Mouse (Mus musculus) CH12.LX (cell line): ENCODE data around the gene Ick. TPM values are rescaled to one million over a fixed set of nuclear protein-coding genes. Genes with fewer than 3 reads are reported as not detected.

Source experiments
- DNase-seq: peaks from one replicate; pipeline ENCODE4 v3.0.0-alpha.2; 2013; ENCODE audit errors: extremely low read depth
- H3K27ac ChIP-seq: 2 replicates; pipeline ENCODE4 v1.5.1; 2012; ENCODE audit warnings: low read depth, mild to moderate bottlenecking, control low read depth, moderate library complexity; ENCODE audit not compliant: insufficient read depth
- H3K27me3 ChIP-seq: replicated peaks from 2 replicates; pipeline ENCODE3; 2012; ENCODE audit warnings: inconsistent platforms
- H3K36me3 ChIP-seq, 2 experiments: replicated peaks in 1 of 2; 2 replicates each; pipeline versions ENCODE3 to v1.6.1; 2012; ENCODE audit warnings: inconsistent platforms in 1 of 2, low read length in 1 of 2, mild to moderate bottlenecking in 1 of 2, mixed read lengths in 1 of 2, moderate library complexity in 1 of 2; ENCODE audit not compliant: control insufficient read depth in 1 of 2, insufficient read depth in 1 of 2
- H3K4me1 ChIP-seq, 2 experiments: 2 replicates each; pipeline ENCODE4 v1.6.1; 2012; ENCODE audit warnings: inconsistent platforms in 1 of 2, moderate library complexity in 1 of 2; ENCODE audit not compliant: insufficient read depth in 2 of 2, control insufficient read depth in 1 of 2
- H3K4me2 ChIP-seq: 2 replicates; pipeline ENCODE4 v1.6.1; 2012; ENCODE audit warnings: low read depth, mild to moderate bottlenecking, control low read depth; ENCODE audit not compliant: poor library complexity, insufficient read depth, severe bottlenecking
- H3K4me3 ChIP-seq, 3 experiments: fragments of 150-350 bp in 1 of 3; sonication (generic) in 1 of 3; replicated peaks in 1 of 3; 2 replicates each; pipeline versions ENCODE3 to v1.5.1; 2011 to 2012; ENCODE audit warnings: low read depth in 2 of 3, low read length in 2 of 3, mild to moderate bottlenecking in 2 of 3, moderate library complexity in 2 of 3, control low read depth in 1 of 3, improper control_type of control experiment in 1 of 3, inconsistent platforms in 1 of 3, mixed read lengths in 1 of 3; ENCODE audit not compliant: poor library complexity in 1 of 3
- H3K79me2 ChIP-seq: replicated peaks from 2 replicates; pipeline ENCODE4 v1.6.1; 2012; ENCODE audit warnings: mild to moderate bottlenecking, moderate library complexity; ENCODE audit not compliant: control insufficient read depth, poor library complexity, insufficient read depth, severe bottlenecking; ENCODE audit errors: extremely low read depth
- H3K9ac ChIP-seq: 2 replicates; pipeline ENCODE4 v1.6.1; 2012; ENCODE audit warnings: low read depth, mild to moderate bottlenecking, control low read depth, moderate library complexity; ENCODE audit not compliant: insufficient read depth
- H3K9me3 ChIP-seq: replicated peaks from 2 replicates; pipeline ENCODE3; 2012; ENCODE audit warnings: low read length, inconsistent platforms, mixed read lengths
- BHLHE40 ChIP-seq: IDR thresholded peaks from 2 replicates; pipeline ENCODE4 v1.6.1; 2011; ENCODE audit warnings: mild to moderate bottlenecking, low read depth, low read length, improper control_type of control experiment
- CHD1 ChIP-seq: IDR thresholded peaks from 2 replicates; pipeline ENCODE4 v1.6.1; 2012; ENCODE audit warnings: low read depth, low read length, improper control_type of control experiment, inconsistent platforms
- CHD2 ChIP-seq: IDR thresholded peaks from 2 replicates; pipeline ENCODE4 v1.6.1; 2011; ENCODE audit warnings: low read length, improper control_type of control experiment
- CTCF ChIP-seq, 2 experiments: IDR thresholded peaks in 1 of 2; conservative IDR thresholded peaks in 1 of 2; 2 replicates each; pipeline ENCODE4 v1.5.1; 2011 to 2012; ENCODE audit warnings: low read depth in 2 of 2, low read length in 2 of 2, improper control_type of control experiment in 1 of 2, inconsistent platforms in 1 of 2, mild to moderate bottlenecking in 1 of 2, moderate library complexity in 1 of 2
- E2F4 ChIP-seq: IDR thresholded peaks from 2 replicates; pipeline ENCODE4 v1.6.1; 2011; ENCODE audit warnings: low read depth, low read length, improper control_type of control experiment; ENCODE audit not compliant: insufficient replicate concordance
- ELF1 ChIP-seq: IDR thresholded peaks from 2 replicates; pipeline ENCODE4 v1.6.1; 2014; ENCODE audit warnings: low read depth, mild to moderate bottlenecking, inconsistent platforms, low read length, improper control_type of control experiment
- EP300 ChIP-seq: IDR thresholded peaks from 2 replicates; pipeline ENCODE4 v1.6.1; 2011; ENCODE audit warnings: low read length, improper control_type of control experiment
- HCFC1 ChIP-seq: IDR thresholded peaks from 2 replicates; pipeline ENCODE4 v1.6.1; 2012; ENCODE audit warnings: low read depth, mild to moderate bottlenecking, inconsistent platforms, low read length, improper control_type of control experiment
- IRF4 ChIP-seq: IDR thresholded peaks from 2 replicates; pipeline ENCODE4 v1.6.1; 2014; ENCODE audit warnings: low read depth, mild to moderate bottlenecking, inconsistent platforms, low read length, improper control_type of control experiment
- JUN ChIP-seq: IDR thresholded peaks from 2 replicates; pipeline ENCODE4 v1.6.1; 2011; ENCODE audit warnings: low read depth, mild to moderate bottlenecking, low read length, improper control_type of control experiment, moderate library complexity; ENCODE audit not compliant: insufficient read depth
- JUND ChIP-seq: conservative IDR thresholded peaks from 2 replicates; pipeline ENCODE4 v1.6.1; 2011; ENCODE audit warnings: low read depth, low read length, improper control_type of control experiment
- MAFK ChIP-seq: IDR thresholded peaks from 2 replicates; pipeline ENCODE4 v1.6.1; 2011; ENCODE audit warnings: low read length, improper control_type of control experiment; ENCODE audit not compliant: insufficient replicate concordance
- MEF2A ChIP-seq: IDR thresholded peaks from 2 replicates; pipeline ENCODE4 v1.6.1; 2014; ENCODE audit warnings: low read depth, mild to moderate bottlenecking, inconsistent platforms, low read length, improper control_type of control experiment, borderline replicate concordance
- MXI1 ChIP-seq: IDR thresholded peaks from 2 replicates; pipeline ENCODE4 v1.6.1; 2011; ENCODE audit warnings: mild to moderate bottlenecking, low read depth, low read length, improper control_type of control experiment
- MYC ChIP-seq: IDR thresholded peaks from 2 replicates; pipeline ENCODE4 v1.6.1; 2011; ENCODE audit warnings: low read depth, mild to moderate bottlenecking, improper control_type of control experiment, low read length
- NELFE ChIP-seq: IDR thresholded peaks from 2 replicates; pipeline ENCODE4 v1.6.1; 2011; ENCODE audit warnings: low read depth, low read length, improper control_type of control experiment
- NRF1 ChIP-seq: IDR thresholded peaks from 2 replicates; pipeline ENCODE4 v1.6.1; 2014; ENCODE audit warnings: low read depth, mild to moderate bottlenecking, inconsistent platforms, low read length, improper control_type of control experiment, moderate library complexity
- POLR2A ChIP-seq: IDR thresholded peaks from 2 replicates; pipeline ENCODE4 v1.6.1; 2011; ENCODE audit warnings: low read depth, mild to moderate bottlenecking, improper control_type of control experiment, low read length
- POLR2AphosphoS2 ChIP-seq: IDR thresholded peaks from 2 replicates; pipeline ENCODE4 v1.6.1; 2011; ENCODE audit warnings: low read depth, low read length, improper control_type of control experiment
- RAD21 ChIP-seq: IDR thresholded peaks from 2 replicates; pipeline ENCODE4 v1.6.1; 2011; ENCODE audit warnings: low read depth, mild to moderate bottlenecking, low read length, improper control_type of control experiment, moderate library complexity
- RCOR1 ChIP-seq: conservative IDR thresholded peaks from 2 replicates; pipeline ENCODE4 v1.6.1; 2012; ENCODE audit warnings: low read depth, mild to moderate bottlenecking, inconsistent platforms, low read length, improper control_type of control experiment
- SIN3A ChIP-seq: IDR thresholded peaks from 2 replicates; pipeline ENCODE4 v1.6.1; 2012; ENCODE audit warnings: low read length, improper control_type of control experiment, inconsistent platforms
- SMC3 ChIP-seq: IDR thresholded peaks from 2 replicates; pipeline ENCODE4 v1.6.1; 2011; ENCODE audit warnings: low read depth, low read length, improper control_type of control experiment
- TBP ChIP-seq: conservative IDR thresholded peaks from 2 replicates; pipeline ENCODE4 v1.6.1; 2011; ENCODE audit warnings: low read depth, low read length, improper control_type of control experiment
- TCF12 ChIP-seq: IDR thresholded peaks from 2 replicates; pipeline ENCODE4 v1.6.1; 2014; ENCODE audit warnings: low read depth, mild to moderate bottlenecking, inconsistent platforms, low read length, improper control_type of control experiment
- UBTF ChIP-seq: IDR thresholded peaks from 2 replicates; pipeline ENCODE4 v1.6.1; 2012; ENCODE audit warnings: low read depth, mild to moderate bottlenecking, inconsistent platforms, low read length, improper control_type of control experiment, moderate library complexity
- USF2 ChIP-seq: conservative IDR thresholded peaks from 2 replicates; pipeline ENCODE4 v1.6.1; 2011; ENCODE audit warnings: low read depth, low read length, improper control_type of control experiment
- ZC3H11A ChIP-seq: IDR thresholded peaks from 2 replicates; pipeline ENCODE4 v1.6.1; 2012; ENCODE audit warnings: low read depth, mild to moderate bottlenecking, inconsistent platforms, low read length, improper control_type of control experiment
- ZKSCAN1 ChIP-seq: IDR thresholded peaks from 2 replicates; pipeline ENCODE4 v1.6.1; 2012; ENCODE audit warnings: low read depth, inconsistent platforms, low read length, improper control_type of control experiment, borderline replicate concordance
- ZNF384 ChIP-seq: IDR thresholded peaks from 2 replicates; pipeline ENCODE4 v1.6.1; 2012; ENCODE audit warnings: low read depth, low read length, improper control_type of control experiment, inconsistent platforms
- dilution Hi-C: fragments of 300-500 bp; cut with MboI; formaldehyde crosslinking; loops from 2 replicates; pipeline ENCODE4 v1.14.3; 2020; ENCODE audit warnings: low sequenced_read_pairs; ENCODE audit not compliant: extremely low pct_unique_long_range_greater_than_20kb, extremely low pct_ligation_motif_present
- in situ Hi-C: fragments of 300-500 bp; cut with MboI; formaldehyde crosslinking; loops from 3 replicates; pipeline ENCODE4 v1.14.3; 2019; ENCODE audit warnings: low sequenced_read_pairs, low pct_ligation_motif_present, low pct_unique_long_range_greater_than_20kb, mixed read lengths
- polyA plus RNA-seq: library from polyadenylated mRNA; unstranded; fragments of >175 nt; gene quantifications from 2 replicates; pipeline ENCODE4 v1.2.1, GENCODE M21; 2012; ENCODE audit warnings: low read depth; ENCODE audit not compliant: insufficient read length
- total RNA-seq, 2 experiments: library from RNA; depleted of rRNA; stranded (reverse); fragments of 300-350 nt in 1 of 2; fragments of >200 nt in 1 of 2; gene quantifications; 2 replicates each; pipeline ENCODE4 v1.2.3; 2012 to 2014

The Ick gene
- total and polyA plus RNA-seq, 3 experiments = 4.5 to 7.1 (median 4.8) TPM

GRCm38 (mm10) chr9:78175277-78176200 lies 66.5 kb downstream of the Ick start (continued):
- no peak for TF ChIP-seq CHD1
- peak; percentile 64 for TF ChIP-seq JUND
- no peak for TF ChIP-seq SMC3
- TF ChIP-seq NRF1 = peak; percentile 69
- peak; percentile 43; the same call in 1 of the 2 replicates for TF ChIP-seq IRF4
- TF ChIP-seq TCF12 = peak; percentile 81
- TF ChIP-seq MYC = no peak; the same call in 1 of the 2 replicates
- TF ChIP-seq CTCF (conservative IDR thresholded peaks at IDR 0.05 in 1 of 2, IDR thresholded peaks at IDR 0.05 in 1 of 2; ENCODE audit: low read depth in 2 of 2, low read length in 2 of 2) = no peak
- no peak; the same call in 1 of the 2 replicates for TF ChIP-seq SIN3A
- peak; percentile 14; the same call in 1 of the 2 replicates for TF ChIP-seq USF2
- no peak for TF ChIP-seq EP300
- peak; percentile 66 for TF ChIP-seq HCFC1
- TF ChIP-seq ZC3H11A = no peak
- TF ChIP-seq JUN = no peak
- no peak; the same call in 1 of the 2 replicates for TF ChIP-seq ZNF384
- TF ChIP-seq BHLHE40 = no peak; the same call in 1 of the 2 replicates

- H3K4me3 ChIP-seq = peak overlapping the region; percentile 72 to 77 (median 75)
- H3K27ac ChIP-seq = peak overlapping the region; percentile 95
- no peaks in the 10 kb centered on the region for H3K27me3 ChIP-seq
- in situ Hi-C loops (no loop called here), dilution Hi-C loops (no loop called here)
- H3K4me1 ChIP-seq = peaks cover 3 to 9% of the 10 kb centered on the region in 2 experiments; a peak in 3 of 4 replicates
- no peaks in the 10 kb centered on the region for H3K36me3 ChIP-seq
- peaks cover 3% of the 10 kb centered on the region for H3K9me3 ChIP-seq
- H3K4me2 ChIP-seq = peak overlapping the region; percentile 81; the same call in 1 of the 2 replicates
- DNase-seq = peak; percentile 83
- no peak for TF ChIP-seq CHD2
- TF ChIP-seq ELF1 = no peak
- no peak for TF ChIP-seq E2F4
- TF ChIP-seq RCOR1 = no peak
- TF ChIP-seq HCFC1 = no peak
- no peak for TF ChIP-seq MAFK
- TF ChIP-seq TBP = no peak
- TF ChIP-seq TCF12 = no peak
- peak; percentile 58 for TF ChIP-seq BHLHE40
- no peak for TF ChIP-seq MEF2A
- peak; percentile 62 for TF ChIP-seq SMC3
- TF ChIP-seq EP300 = no peak
- TF ChIP-seq POLR2A = no peak
- TF ChIP-seq JUND = no peak
- TF ChIP-seq RAD21 = peak; percentile 67
- peak; percentile 70; the same call in 1 of the 2 replicates for TF ChIP-seq MXI1
- TF ChIP-seq NELFE = no peak
- TF ChIP-seq UBTF = no peak; the same call in 1 of the 2 replicates
- TF ChIP-seq ZC3H11A = no peak
- TF ChIP-seq ZKSCAN1 = no peak
- no peak for TF ChIP-seq ZNF384
- TF ChIP-seq CTCF (conservative IDR thresholded peaks at IDR 0.05 in 1 of 2, IDR thresholded peaks at IDR 0.05 in 1 of 2; ENCODE audit: low read depth in 2 of 2, low read length in 2 of 2) = peak; percentile 28 to 83; a peak in 3 of 4 replicates
- TF ChIP-seq POLR2AphosphoS2 = no peak
- TF ChIP-seq MYC = peak; percentile 6; the same call in 1 of the 2 replicates
- no peak; the same call in 1 of the 2 replicates for TF ChIP-seq SIN3A
- peak overlapping the region; percentile 78 for H3K9ac ChIP-seq
- H3K79me2 ChIP-seq = no peaks in the 10 kb centered on the region
Measured at GRCm38 (mm10) chr9:78176201-78176727, 67.3 kb downstream of the Ick start.
